Mouse (Mus musculus): Measurements from ENCODE around the gene Plxnd1. TPM values are rescaled to one million over a fixed set of nuclear protein-coding genes. Genes with fewer than 3 reads are reported as not detected.

Gene Plxnd1
- polyA plus RNA-seq, 1 experiment from 2014 or later = 25.2 TPM

- H3K4me1 ChIP-seq = peaks cover 32% of the 10 kb centered on the region
- H3K27ac ChIP-seq = no peak overlapping the region
- H3K4me3 ChIP-seq = no peak overlapping the region
- H3K36me3 ChIP-seq = peaks cover 45% of the 10 kb centered on the region
- no peak overlapping the region for H3K4me2 ChIP-seq
- no peaks in the 10 kb centered on the region for H3K9me3 ChIP-seq
- peaks cover 8% of the 10 kb centered on the region; the same call in 1 of the 2 replicates for H3K27me3 ChIP-seq
- WGBS = 94% methylated on average over 19 of the region's 19 CpGs
- no peak for ATAC-seq (ENCODE audit: insufficient number of reproducible peaks, insufficient read depth, low FRiP score, low TSS enrichment, low read depth)
- H3K9ac ChIP-seq = no peak overlapping the region
Observed at GRCm38 (mm10) chr6:115966227-115966966, 28.4 kb downstream of the Plxnd1 start.

GRCm38 (mm10) chr6:115963656-115964055 lies 31.1 kb downstream of the Plxnd1 start:
- no peak for ATAC-seq (ENCODE audit: insufficient number of reproducible peaks, insufficient read depth, low FRiP score, low TSS enrichment, low read depth)
- H3K27ac ChIP-seq = no peak overlapping the region
- peaks cover 8% of the 10 kb centered on the region; the same call in 1 of the 2 replicates for H3K27me3 ChIP-seq
- H3K4me3 ChIP-seq = no peak overlapping the region
- no peaks in the 10 kb centered on the region for H3K9me3 ChIP-seq
- peaks cover 53% of the 10 kb centered on the region for H3K36me3 ChIP-seq
- H3K4me1 ChIP-seq = peaks cover 30% of the 10 kb centered on the region
- 68% methylated on average over 9 of the region's 9 CpGs for WGBS
- no peak overlapping the region for H3K9ac ChIP-seq
- no peak overlapping the region for H3K4me2 ChIP-seq

- H3K4me1 ChIP-seq = peaks cover 37% of the 10 kb centered on the region
- no peaks in the 10 kb centered on the region for H3K9me3 ChIP-seq
- no peak overlapping the region for H3K4me3 ChIP-seq
- peaks cover 8% of the 10 kb centered on the region; the same call in 1 of the 2 replicates for H3K27me3 ChIP-seq
- no peak overlapping the region for H3K9ac ChIP-seq
- H3K4me2 ChIP-seq = no peak overlapping the region
- ATAC-seq (ENCODE audit: insufficient number of reproducible peaks, insufficient read depth, low FRiP score, low TSS enrichment, low read depth) = no peak
- H3K36me3 ChIP-seq = peaks cover 47% of the 10 kb centered on the region
- WGBS = 43% methylated on average over 23 of the region's 23 CpGs
- H3K27ac ChIP-seq = no peak overlapping the region
Observed at GRCm38 (mm10) chr6:115962439-115963085, 32.2 kb downstream of the Plxnd1 start.

GRCm38 (mm10) chr6:115961743-115962142 lies 33.1 kb downstream of the Plxnd1 start:
- H3K4me1 ChIP-seq = peaks cover 45% of the 10 kb centered on the region
- H3K27ac ChIP-seq = 0 out of 2 replicates have a peak overlapping the region, but pooled peaks have one; percentile 1
- no peak overlapping the region for H3K4me3 ChIP-seq
- H3K36me3 ChIP-seq = peaks cover 39% of the 10 kb centered on the region
- no peaks in the 10 kb centered on the region for H3K9me3 ChIP-seq
- peaks cover 8% of the 10 kb centered on the region; the same call in 1 of the 2 replicates for H3K27me3 ChIP-seq
- WGBS = 92% methylated on average over 3 of the region's 3 CpGs
- no peak for ATAC-seq (ENCODE audit: insufficient number of reproducible peaks, insufficient read depth, low FRiP score, low TSS enrichment, low read depth)
- H3K9ac ChIP-seq = no peak overlapping the region
- H3K4me2 ChIP-seq = no peak overlapping the region

GRCm38 (mm10) chr6:115960322-115960721 lies 34.5 kb downstream of the Plxnd1 start:
- H3K36me3 ChIP-seq = peaks cover 31% of the 10 kb centered on the region
- H3K4me2 ChIP-seq = no peak overlapping the region
- no peak overlapping the region for H3K4me3 ChIP-seq
- WGBS = 93% methylated on average over 19 of the region's 19 CpGs
- ATAC-seq (ENCODE audit: insufficient number of reproducible peaks, insufficient read depth, low FRiP score, low TSS enrichment, low read depth) = no peak
- H3K9me3 ChIP-seq = no peaks in the 10 kb centered on the region
- H3K9ac ChIP-seq = no peak overlapping the region
- H3K27me3 ChIP-seq = peaks cover 8% of the 10 kb centered on the region; the same call in 1 of the 2 replicates
- no peak overlapping the region for H3K27ac ChIP-seq
- peaks cover 50% of the 10 kb centered on the region for H3K4me1 ChIP-seq

- H3K9ac ChIP-seq = peak overlapping the region; percentile 6; the same call in 1 of the 2 replicates
- no peaks in the 10 kb centered on the region for H3K9me3 ChIP-seq
- peaks cover 61% of the 10 kb centered on the region for H3K4me1 ChIP-seq
- ATAC-seq (ENCODE audit: insufficient number of reproducible peaks, insufficient read depth, low FRiP score, low TSS enrichment, low read depth) = peak; percentile 10; the same call in 1 of the 2 replicates
- peak overlapping the region; percentile 82 for H3K27ac ChIP-seq
- H3K36me3 ChIP-seq = peaks cover 34% of the 10 kb centered on the region
- 46% methylated on average over 7 of the region's 7 CpGs for WGBS
- no peak overlapping the region for H3K4me3 ChIP-seq
- H3K4me2 ChIP-seq = no peak overlapping the region
- peaks cover 8% of the 10 kb centered on the region; the same call in 1 of the 2 replicates for H3K27me3 ChIP-seq
Observed at GRCm38 (mm10) chr6:115959151-115959691, 35.6 kb downstream of the Plxnd1 start.

GRCm38 (mm10) chr6:115958445-115958844 lies 36.4 kb downstream of the Plxnd1 start:
- ATAC-seq (ENCODE audit: insufficient number of reproducible peaks, insufficient read depth, low FRiP score, low TSS enrichment, low read depth) = no peak
- peak overlapping the region; percentile 6; the same call in 1 of the 2 replicates for H3K9ac ChIP-seq
- H3K36me3 ChIP-seq = peaks cover 34% of the 10 kb centered on the region
- H3K4me2 ChIP-seq = no peak overlapping the region
- 89% methylated on average over 9 of the region's 9 CpGs for WGBS
- peaks cover 1% of the 10 kb centered on the region; the same call in 1 of the 2 replicates for H3K27me3 ChIP-seq
- H3K4me1 ChIP-seq = peaks cover 69% of the 10 kb centered on the region
- peak overlapping the region; percentile 82 for H3K27ac ChIP-seq
- no peaks in the 10 kb centered on the region for H3K9me3 ChIP-seq
- H3K4me3 ChIP-seq = no peak overlapping the region

- H3K9me3 ChIP-seq = no peaks in the 10 kb centered on the region
- H3K9ac ChIP-seq = peak overlapping the region; percentile 51; the same call in 1 of the 2 replicates
- no peak for ATAC-seq (ENCODE audit: insufficient number of reproducible peaks, insufficient read depth, low FRiP score, low TSS enrichment, low read depth)
- H3K4me1 ChIP-seq = peaks cover 67% of the 10 kb centered on the region
- H3K4me2 ChIP-seq = peak overlapping the region; percentile 18
- no peak overlapping the region for H3K4me3 ChIP-seq
- H3K27ac ChIP-seq = peak overlapping the region; percentile 82
- peaks cover 31% of the 10 kb centered on the region for H3K36me3 ChIP-seq
- WGBS = 12% methylated on average over 6 of the region's 6 CpGs
- no peaks in the 10 kb centered on the region for H3K27me3 ChIP-seq
Observed at GRCm38 (mm10) chr6:115957681-115958080, 37.1 kb downstream of the Plxnd1 start.

- Histone ChIP-seq H3K36me3 (peaks cover 25% of the 10 kb centered on the region), H3K4me1 (peaks cover 63% of the 10 kb centered on the region), H3K27ac (peak overlapping the region; percentile 82), H3K4me2 (peak overlapping the region; percentile 18), H3K27me3 (no peaks in the 10 kb centered on the region), H3K9ac (no peak overlapping the region), H3K9me3 (no peaks in the 10 kb centered on the region), H3K4me3 (no peak overlapping the region)
- WGBS = 19% methylated on average over 16 of the region's 16 CpGs
- ATAC-seq (ENCODE audit: insufficient number of reproducible peaks, insufficient read depth, low FRiP score, low TSS enrichment, low read depth) = no peak
Observed at GRCm38 (mm10) chr6:115956922-115957601, 37.7 kb downstream of the Plxnd1 start.

GRCm38 (mm10) chr6:115956418-115956921 lies 38.3 kb downstream of the Plxnd1 start:
- 85% methylated on average over 13 of the region's 13 CpGs for WGBS
- H3K9ac ChIP-seq = 0 out of 2 replicates have a peak overlapping the region, but pooled peaks have one; percentile 0
- H3K27ac ChIP-seq = peak overlapping the region; percentile 82; the same call in 1 of the 2 replicates
- ATAC-seq (ENCODE audit: insufficient number of reproducible peaks, insufficient read depth, low FRiP score, low TSS enrichment, low read depth) = no peak
- peaks cover 21% of the 10 kb centered on the region for H3K36me3 ChIP-seq
- peaks cover 63% of the 10 kb centered on the region for H3K4me1 ChIP-seq
- H3K4me3 ChIP-seq = no peak overlapping the region
- H3K4me2 ChIP-seq = no peak overlapping the region
- H3K9me3 ChIP-seq = 0 out of 2 replicates have a peak, but pooled peaks cover 3% of the 10 kb centered on the region
- H3K27me3 ChIP-seq = no peaks in the 10 kb centered on the region

GRCm38 (mm10) chr6:115955664-115956063 lies 39.1 kb downstream of the Plxnd1 start:
- 65% methylated on average over 11 of the region's 11 CpGs for WGBS
- Histone ChIP-seq H3K4me1 (peaks cover 58% of the 10 kb centered on the region), H3K27ac (no peak overlapping the region), H3K36me3 (peaks cover 20% of the 10 kb centered on the region), H3K9ac (no peak overlapping the region), H3K4me3 (no peak overlapping the region), H3K27me3 (no peaks in the 10 kb centered on the region), H3K9me3 (0 out of 2 replicates have a peak, but pooled peaks cover 3% of the 10 kb centered on the region), H3K4me2 (no peak overlapping the region)
- ATAC-seq (ENCODE audit: insufficient number of reproducible peaks, insufficient read depth, low FRiP score, low TSS enrichment, low read depth) = no peak
